Mouse (Mus musculus): ENCODE data around the gene Cwc27.

The Cwc27 gene

DNA sequence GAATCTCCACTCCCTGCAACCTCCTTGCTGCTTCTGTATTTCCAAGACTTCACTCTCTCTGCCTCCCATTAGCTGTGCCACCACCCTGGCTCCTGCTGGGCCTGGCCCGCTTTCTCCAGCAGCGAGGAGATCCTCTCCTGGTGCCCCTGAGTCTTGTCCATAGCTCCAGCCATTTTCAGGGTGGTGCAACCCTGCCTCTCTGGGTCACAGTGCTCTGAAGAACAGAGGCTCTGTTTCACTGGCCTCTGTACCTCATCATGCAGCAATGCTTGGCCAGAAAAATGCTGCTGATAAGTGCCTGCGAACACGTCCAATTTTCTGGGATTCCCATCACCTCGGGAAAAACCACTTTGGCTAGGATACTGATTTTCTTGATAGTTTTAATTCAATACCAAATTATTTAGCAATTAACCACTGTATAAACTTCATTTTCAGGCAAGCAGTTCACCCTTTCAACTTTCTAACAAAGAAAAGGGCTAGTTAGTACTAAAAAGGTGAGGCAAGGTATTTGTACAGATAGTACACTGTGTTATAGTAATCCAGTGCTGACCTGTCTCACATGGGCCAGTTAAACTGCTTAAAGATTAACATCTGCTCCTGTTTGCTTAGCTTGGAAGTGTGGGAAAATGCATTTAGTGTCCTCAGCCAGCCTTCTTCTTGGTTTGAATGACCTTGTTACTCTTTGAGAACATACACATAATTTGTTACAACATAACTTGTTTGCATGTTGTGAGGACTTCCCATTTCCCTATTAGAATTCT lies 176.1 kb downstream of the Cwc27 start:
- DNase-seq, result peak; percentile 86

DNA sequence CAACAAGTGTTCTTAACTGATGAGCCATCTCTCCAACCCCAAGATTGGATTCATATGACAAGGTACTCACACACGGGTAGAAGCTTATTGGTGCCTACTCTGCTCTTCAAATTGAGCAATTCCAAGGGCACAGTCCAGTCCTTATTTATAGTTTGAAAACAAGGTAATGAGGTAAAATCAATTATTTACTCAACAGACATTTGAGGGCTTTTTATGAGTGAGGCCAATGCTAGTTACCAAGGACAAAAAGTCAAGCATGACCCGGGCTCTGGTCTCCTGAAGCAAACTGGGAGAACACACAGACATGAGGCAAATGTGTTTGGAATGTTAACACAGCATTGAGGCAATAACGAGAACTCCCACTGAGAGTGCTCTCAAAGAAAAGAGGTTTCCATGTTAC lies 178.0 kb downstream of the Cwc27 start:
- peak; percentile 70 for DNase-seq

DNA sequence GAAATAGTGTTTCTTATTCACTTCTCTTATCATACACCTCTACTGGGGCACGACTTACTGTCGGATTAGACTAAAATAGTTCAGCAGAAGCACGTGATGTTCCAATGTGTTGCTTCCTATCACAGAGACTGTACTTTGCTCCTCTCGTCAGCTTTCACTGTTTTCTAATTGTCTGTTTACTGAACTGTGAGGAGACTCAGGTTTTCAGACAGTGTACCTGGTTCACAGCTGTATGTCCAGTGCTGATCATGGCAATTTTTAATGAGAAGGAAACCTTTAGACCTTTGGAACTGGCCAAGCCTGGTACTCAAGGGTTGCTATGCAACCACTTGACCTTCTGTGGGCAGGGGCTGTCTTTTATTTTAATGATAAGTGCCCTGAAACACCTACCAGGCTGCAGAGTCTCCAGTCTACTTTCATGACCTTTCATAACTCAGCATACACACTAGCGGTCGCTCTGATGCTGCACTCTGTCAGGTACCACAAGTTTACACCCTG lies 180.9 kb downstream of the Cwc27 start:
- peak; percentile 85 for DNase-seq

DNA sequence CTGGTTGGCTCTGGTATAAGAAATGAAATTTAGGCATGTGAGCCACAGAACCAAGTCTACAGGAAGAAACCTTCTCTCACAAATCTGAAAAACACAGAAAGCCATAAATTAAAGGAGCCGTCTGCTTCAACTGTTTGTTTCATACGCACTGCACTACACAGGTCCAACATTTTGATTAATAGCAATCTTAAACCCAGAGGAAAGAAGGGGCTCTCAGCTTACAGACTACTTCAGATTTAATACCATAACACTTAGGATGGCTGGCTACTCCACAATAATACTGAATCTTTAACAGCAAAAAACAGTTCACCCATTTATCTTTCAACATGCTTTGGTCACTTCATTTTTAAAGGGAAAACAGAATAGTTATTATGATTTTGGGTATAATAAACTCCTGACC lies 182.2 kb downstream of the Cwc27 start:
- no peak for DNase-seq

DNA sequence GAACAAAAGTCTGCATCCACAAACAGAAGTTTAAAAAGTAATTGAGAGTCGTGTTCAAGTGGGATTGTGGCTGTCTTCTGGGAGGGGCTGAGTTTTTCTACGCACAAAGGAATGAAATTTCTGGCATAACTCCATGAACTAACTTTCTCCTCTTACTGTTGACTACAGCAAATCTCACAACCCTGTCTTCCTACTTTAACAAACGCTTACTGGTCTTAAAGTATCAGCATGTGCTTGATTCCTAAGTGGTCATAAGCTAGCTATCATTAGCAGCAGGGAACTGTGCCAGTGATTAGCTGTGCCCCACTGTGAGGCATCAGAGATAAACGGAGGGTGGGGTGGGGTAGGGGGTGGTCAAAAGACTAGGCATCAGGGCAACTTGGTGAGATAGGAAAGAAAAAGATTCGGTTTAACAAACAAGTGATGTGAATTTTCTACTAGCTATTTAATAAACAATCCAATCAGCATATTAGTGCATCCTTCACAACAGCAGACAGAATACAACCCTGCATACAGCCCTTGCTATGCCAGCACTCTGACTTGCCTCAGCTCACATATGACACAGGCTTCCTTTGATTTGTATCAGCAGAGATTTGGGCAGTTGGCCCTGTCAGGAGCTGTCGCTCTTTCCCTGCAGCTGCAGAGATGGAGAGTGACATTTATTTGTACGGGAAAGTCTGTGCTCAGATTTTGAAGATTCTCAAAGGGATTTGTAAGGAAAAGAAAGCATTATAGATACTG lies 184.3 kb downstream of the Cwc27 start:
- no peak for DNase-seq

DNA sequence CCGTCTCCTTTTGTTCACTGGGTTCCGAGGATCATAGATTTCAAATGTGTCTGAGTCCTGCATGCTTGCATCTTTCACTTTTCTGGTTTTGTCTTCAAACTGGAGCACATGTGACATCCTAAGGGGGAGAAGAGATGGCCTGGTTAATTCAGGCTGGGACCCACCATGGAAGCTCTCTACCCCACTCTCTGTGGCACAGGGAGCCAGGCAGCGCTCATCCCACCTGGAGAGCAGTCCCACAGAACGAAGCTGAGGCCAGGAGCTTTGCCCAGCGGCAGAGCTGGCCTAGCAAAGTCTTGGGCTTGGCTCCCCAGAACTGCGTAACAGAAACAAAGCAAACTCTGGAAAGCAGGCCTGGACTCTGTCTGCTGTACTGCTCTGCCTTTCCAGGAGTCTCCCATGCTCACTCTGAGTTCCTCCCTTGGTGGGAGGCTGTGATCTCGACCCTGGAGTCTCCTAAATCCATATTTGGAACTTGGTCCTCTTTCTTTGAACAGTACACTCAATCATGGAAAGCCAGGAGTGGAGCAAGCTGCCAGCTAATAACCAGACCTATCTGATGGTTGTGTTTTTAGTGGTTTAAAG lies 185.2 kb downstream of the Cwc27 start:
- DNase-seq, result no peak

DNA sequence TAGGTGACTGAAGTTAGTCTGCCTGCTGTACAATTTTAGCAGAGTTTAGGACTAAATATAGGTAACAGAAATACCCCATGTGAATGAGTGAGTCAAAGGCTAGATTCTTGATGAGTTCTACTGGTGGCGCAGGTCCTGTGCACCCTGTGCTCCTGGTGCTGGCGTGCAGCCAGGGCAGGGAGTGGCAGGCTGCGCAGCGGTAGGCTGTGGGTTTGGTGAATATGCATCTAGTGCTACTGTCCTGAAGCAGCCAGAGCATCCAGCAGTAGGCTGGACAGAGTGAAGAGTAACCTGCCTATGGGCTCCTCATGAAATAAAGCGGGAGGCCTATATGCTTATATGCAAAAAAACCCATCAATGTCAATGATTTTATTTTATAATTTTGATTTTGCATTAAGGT lies 186.1 kb downstream of the Cwc27 start:
- DNase-seq, result no peak

DNA sequence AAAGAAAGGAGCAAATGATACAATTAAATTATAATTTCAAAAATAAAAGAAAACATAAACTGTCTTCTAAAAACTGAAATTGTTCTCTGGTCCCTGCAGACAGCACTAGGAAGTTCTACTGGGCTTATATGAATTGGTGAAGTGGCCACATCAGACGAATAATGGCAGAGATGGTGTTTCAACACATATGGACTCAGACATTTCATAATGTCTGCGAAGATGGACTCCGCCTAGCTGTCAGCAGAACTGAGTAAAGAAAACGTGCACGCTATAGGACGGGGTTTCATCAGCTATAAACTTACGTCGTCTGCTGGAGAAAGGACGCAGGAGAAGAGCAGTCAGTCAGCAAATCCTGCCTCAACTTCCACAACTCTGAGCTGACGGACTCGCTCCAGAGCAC lies 187.3 kb downstream of the Cwc27 start:
- DNase-seq, result no peak

DNA sequence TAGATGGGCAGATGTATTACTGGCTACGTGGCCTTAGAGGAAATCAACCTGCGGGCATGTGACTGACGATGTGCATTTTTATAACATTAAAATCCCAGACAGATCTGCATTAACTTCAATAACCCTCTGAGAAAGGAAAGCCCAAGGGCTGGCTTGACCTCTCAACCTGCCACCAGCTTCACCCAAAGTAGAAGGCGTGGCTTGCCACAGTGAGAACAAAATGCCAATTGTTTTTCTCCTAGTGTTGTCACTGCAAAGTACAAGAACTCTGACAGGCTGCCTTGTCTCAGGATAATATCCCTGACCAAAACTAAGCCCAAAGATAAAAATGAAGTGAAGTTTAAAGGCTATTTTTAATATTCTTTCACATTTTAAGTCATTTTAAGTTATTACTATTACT lies 188.9 kb downstream of the Cwc27 start:
- DNase-seq, result no peak

DNA sequence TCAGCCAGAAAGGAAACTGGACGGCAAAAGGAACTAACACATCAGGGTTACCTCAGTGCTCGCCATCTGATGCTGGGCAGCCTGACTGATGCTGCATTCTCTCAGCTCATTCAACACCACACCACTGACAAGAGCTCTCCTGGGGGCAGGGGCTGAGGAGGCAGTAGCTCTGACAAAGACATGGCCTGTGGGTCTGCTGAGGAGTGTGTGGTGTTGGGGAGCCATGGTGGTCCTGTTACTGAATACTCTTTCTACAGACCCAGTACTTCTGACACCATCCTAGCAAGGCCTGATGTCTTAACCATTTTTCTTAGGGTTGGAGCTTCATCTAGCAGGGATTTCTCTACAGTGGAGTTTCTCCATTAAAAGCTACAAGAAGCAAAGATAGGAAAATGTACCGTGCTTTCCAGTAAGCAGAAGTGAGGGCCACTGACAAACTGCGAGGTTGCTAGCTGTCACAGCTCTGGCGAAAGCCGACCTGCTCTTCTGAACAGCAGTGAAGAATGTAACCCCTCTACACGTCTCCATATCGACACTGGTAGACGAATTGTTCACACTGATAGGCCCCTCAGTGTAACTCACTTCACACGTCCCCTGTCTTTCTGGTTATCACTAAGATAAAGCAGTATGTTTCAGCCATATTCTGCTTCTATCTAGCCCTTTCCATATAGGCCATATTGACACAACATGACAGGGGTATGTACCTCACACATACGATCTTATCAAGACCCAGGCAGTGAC lies 189.6 kb downstream of the Cwc27 start:
- no peak for DNase-seq

DNA sequence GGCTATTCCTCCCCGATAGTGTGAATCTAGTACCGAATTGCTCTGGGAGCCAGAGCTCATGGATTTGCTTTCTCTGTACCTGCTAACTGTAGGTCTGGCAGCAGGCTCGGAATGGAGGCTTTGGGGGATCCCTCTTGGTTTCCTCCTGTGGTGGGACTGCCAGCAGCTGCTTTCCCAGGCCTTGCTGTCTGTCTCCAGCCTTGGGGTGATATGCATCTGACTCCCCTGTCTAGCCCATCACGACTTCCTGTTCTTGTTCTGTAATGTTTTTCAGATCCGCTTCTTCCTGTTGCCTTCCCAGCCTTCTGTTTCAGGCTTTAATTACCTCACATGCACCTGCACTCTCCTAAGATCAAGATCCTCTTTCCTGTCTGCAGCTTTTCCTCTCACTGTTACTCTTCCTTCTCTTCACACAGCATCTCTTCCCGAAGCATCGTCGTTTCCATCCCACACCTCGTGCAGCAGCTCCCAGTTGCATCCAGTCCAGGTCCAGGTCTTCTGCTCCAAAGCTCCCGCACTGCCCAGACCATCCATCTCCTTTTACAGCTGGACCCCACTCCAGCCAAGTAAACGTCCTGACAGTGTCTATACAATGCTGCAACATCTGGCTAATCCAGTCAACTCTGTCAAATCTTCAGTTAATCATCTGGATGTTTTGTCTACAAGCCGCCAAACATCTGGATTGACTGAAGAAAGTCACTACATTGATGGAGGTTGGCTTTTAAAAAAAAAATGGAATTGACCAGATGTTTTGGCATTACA lies 193.6 kb downstream of the Cwc27 start:
- DNase-seq, result no peak

DNA sequence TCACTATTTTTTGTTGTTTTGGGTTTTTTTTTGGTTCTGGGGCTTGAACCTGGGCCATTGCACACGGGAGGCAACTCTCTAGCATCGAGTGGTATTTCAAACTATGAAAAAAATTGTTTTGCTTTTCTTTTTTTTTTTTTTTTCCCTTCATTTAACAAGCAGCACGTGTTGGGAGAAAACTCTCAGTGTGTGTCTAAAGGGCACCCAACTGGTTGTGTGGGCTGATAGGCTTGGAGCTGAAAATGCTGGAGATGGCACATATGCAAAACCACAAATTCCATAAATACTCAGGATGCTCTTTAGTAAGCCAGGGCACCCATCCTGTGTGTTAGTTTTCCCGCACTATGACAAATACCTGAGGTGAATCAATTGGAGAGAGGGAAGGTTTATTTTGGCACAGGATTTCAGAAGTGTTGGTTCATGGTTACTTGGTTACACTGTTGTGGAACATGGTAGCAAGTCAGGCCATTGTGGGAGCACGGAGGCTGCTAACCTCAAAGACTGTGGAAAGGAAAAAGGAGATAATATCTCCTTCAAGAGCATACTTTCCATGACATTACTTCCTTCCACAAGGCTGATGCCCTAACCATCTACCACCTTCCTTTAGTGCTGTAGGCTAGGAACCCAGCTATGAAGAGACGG lies 194.7 kb downstream of the Cwc27 start:
- DNase-seq, result no peak

DNA sequence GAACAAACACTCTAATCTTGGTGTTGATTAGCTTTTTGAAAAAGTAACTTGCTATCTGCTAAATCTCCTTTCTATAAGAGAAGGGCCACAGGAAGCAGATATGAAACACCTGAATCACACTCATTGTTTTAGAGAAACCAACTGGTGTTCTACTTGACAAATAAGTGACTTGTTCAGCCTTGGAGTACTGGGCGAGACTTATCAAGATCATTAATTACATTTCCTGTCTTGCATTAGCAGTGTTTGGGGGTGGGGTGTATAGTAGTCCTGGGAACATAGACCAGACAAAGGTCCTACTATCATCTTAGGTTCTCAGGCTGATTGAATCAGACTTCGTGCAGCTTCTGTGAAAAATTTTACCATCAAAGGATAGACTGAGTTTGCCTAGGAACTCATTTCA lies 196.5 kb downstream of the Cwc27 start:
- DNase-seq, result no peak

DNA sequence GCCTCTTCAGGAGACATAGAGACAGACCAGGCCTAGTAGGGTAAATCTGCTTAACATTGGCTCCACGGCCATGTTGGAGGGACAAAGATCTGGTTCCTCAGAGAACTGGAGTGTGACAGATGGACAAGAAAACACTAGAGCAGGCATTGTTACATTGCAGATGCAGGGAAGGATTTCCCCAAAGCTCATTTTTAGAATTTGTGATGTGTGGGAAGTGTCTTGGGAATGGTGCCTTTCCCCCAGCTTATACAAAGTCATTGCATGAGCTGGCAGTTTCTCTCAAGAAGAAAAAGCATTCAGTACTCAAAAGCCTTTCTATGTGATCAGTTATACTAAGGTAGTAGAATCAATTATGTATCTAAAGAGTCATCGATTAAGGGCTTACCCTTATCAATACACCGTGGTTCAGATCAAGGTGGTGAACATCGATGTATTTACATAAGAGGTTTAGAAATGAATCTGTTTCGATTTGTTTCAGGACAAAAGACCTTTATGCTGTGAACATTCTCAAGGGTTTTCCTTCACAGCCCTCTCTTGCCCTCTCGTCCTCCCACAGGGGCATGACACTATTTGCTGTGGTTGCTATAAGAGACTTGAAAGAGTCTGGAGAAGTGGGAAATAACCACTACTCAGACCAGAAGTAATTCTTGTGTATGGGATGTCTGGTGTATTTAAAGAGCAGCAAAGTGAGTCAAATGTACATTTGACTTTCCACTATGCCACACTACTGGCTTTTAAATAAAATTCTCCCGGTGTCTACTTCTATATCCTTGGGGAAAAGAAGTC lies 197.2 kb downstream of the Cwc27 start:
- DNase-seq, result no peak

DNA sequence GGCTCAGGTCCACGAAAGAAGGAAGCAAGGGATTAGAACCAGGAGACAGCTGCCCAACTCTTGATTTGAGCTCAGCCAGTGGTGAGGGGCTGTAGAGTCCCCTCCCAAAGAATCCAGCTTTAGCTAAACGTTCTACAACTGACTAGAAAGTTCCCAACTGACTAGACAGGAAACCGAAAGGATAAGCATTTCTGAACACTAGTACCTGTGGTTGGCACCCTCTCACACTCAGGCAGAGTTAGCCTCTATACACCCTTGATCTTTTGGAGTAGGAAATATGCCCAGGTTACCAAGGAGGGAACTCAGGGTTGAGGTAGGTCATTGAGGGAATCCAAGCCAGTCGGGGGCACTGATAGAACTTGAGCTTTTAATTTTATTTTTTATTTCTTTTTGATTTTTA lies 199.7 kb downstream of the Cwc27 start:
- DNase-seq, result no peak

DNA sequence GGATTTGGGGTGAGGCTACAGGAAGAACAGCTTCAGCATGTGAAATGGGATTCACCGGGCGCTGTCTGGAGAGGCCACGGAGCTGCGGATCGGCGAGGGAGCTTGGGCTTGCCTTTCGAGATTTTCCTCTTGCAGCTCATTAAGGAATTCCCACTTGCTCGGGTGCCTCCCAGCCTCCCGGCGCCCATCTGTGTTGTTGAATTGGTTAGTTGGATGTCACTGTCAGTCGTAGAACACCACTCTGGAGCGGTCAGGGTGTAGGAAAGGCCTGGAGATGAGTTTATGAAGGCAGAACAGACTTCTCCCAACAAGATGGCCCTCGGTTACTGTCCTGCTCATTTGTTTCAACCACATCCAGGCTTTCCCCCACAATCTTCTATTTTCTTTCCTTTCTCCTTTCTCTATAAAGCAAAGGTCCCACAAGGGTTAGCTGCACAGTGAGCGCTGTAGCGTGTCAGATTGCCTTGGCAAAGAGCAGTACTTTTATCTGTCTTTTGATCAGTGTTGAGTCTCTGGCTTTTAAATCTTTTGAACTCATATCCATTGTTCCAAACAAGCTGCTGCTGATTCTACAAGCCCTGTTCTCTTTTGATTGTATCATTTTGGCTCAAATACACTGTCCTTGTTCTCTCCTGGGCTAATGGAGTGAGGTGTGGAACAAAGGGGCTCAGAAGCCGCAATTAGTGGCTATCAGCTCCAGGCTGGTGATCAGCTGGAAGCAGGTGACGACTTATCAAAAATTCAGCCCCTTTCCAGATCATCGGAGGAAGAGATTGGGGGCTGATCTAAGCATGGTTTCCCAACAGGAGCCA lies 200.7 kb downstream of the Cwc27 start:
- no peak for DNase-seq

DNA sequence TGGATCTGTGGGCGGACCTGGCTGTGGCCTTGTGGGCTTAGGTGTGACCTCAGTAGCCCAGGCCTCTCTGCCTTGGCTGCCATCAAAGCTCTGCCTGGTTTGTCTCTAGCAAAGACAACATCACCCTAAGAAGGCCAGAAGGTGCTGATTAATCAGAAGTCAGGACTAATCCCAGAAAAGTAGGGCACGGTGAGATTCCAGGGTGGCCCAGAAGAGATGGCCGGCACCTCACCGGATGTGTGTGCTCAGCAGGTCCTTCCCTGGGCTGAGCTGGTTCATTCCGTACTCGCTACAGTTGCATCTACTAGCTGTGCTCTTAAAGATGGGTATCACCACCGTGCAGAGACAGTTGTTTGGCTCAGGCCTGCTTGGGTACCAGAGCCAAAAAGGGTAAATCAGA lies 201.8 kb downstream of the Cwc27 start:
- DNase-seq, result no peak

DNA sequence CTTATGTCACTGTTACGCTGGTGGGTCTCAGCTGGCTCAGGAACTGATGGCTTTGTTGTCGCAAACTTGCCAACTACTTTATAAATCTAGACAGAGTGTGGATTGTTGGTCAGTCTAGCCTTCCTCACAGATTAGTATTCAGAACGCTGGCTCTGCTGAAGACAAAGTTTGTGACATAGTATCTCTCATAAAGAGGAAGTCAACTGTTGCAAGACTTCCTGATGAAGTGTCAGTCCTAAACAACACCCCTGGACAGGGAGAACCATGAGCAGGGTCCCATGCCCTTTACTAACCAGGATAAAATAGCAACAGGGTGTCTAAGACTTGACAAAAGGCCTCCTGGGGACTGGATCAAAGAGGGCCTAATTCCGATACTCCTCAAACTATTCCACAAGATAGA lies 205.6 kb downstream of the Cwc27 start:
- DNase-seq, result no peak

DNA sequence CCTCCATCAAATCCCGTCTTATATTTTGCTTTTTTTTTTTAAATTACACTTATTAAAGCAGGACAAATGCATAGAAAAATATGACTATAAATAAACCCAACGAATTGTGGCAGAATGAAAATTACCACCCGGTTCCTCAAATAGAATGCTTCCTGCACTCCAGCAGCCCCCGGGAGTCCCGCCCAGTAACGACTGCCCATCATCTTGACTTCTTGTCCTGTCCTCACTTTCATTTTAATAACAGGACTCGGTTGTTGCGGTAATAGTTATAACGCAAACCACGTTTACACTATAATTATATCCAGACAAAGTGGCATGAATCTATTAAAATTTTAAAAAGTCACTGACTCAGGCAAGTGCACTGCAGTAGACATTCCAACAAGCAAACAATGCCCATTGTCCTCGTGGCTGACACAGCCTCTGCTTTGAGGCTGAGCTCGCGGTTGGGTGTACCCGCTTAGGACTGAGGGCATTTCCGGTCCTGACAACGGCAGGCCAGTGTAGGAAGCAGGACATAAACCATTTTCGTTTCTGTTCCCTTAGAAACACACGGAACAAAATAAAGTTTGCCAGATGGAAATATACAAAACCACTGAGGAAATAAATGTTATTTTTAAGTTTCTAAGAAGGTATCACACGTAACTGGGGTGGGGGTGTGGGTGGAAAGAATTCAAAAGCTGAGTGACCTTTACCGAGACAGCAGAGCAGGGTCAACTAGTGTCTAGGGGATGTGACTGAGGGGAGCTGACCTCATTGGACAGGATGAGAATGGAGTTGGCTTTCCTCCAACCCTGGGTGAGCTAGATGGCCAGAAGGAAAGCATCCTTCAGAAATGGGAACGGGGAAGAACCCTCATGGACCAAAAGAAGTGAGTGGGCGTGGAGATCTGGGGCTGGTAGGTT lies 206.5 kb downstream of the Cwc27 start:
- peak; percentile 53 for DNase-seq
